9 mouse cellular contexts compared by ENCODE assay signal in the genomic region with DNA sequence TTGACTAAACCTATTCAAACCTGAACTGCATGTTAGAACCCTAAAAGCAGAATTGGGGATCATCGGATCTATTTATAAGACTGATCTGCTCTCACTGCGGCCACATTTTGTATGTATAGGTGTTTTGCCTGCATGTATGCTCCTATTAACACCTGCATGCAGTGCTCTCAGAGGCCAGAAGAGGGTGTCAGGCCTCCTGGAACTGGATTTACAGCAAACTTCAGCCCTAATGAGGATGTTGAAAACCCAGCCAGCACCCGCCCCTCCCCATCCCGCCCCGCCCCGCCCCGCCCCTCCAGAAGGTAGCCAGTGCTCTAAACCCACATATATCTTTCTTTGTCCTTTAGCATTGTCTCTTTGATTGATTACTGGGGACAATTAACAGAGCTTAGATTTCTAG. TPM values are rescaled to one million over a fixed set of nuclear protein-coding genes. Genes with fewer than 3 reads are reported as not detected.
A peak's percentile ranks its signal among the peaks of the same experiment; 100 is the strongest.
DNase-seq lines count a peak whose midpoint lies in the region; ATAC-seq and TF ChIP-seq lines count a peak whose summit lies in the region.
"Had no signal": no experiment of that assay in that cellular context is flagged by ENCODE, and none has a peak within 500 bp of the region (broad histone marks: within the 10 kb centered on the region; RNA-seq: fewer than 3 reads in every experiment).

No protein-coding gene starts in this region.

- no peak for ATAC-seq in heart, embryonic 12.5 days (ENCODE audit: insufficient number of reproducible peaks, low FRiP score)
- ATAC-seq in limb, embryonic 12.5 days (ENCODE audit: insufficient number of reproducible peaks, insufficient read depth, low FRiP score, low TSS enrichment, low read depth), result no peak

- peak; percentile 49 to 66 (median 60) for TF ChIP-seq CTCF in MEL (IDR thresholded peaks at IDR 0.05 in 2 of 3, conservative IDR thresholded peaks at IDR 0.05 in 1 of 3; ENCODE audit: control insufficient read depth in 1 of 3, insufficient read depth in 1 of 3, low read depth in 2 of 3, low read length in 3 of 3, poor library complexity in 1 of 3, severe bottlenecking in 1 of 3)

- no peaks in the 10 kb centered on the region for H3K36me3 ChIP-seq in heart, embryonic 12.5 days
- peaks cover 0 to 8% of the 10 kb centered on the region in 2 experiments; a peak in 2 of 4 replicates for H3K36me3 ChIP-seq in MEL (ENCODE audit: control insufficient read depth in 1 of 2, insufficient read depth in 2 of 2, low read length in 2 of 2)
- no peaks in the 10 kb centered on the region for H3K36me3 ChIP-seq in limb, embryonic 12.5 days
- H3K36me3 ChIP-seq: neural tube, embryonic 13.5 days had no signal

- no peaks in the 10 kb centered on the region for H3K9me3 ChIP-seq in heart, embryonic 12.5 days (replicated peaks)
- H3K9me3 ChIP-seq in MEL (replicated peaks; ENCODE audit: insufficient read depth, low read length), result no peaks in the 10 kb centered on the region
- no peaks in the 10 kb centered on the region for H3K9me3 ChIP-seq in limb, embryonic 12.5 days
- H3K9me3 ChIP-seq: neural tube, embryonic 13.5 days had no signal

- no peak overlapping the region for H3K27ac ChIP-seq in heart, embryonic 12.5 days (ENCODE audit: poor library complexity, severe bottlenecking)
- H3K27ac ChIP-seq in MEL (ENCODE audit: control insufficient read depth, low read depth, low read length), result no peak overlapping the region
- H3K27ac ChIP-seq in limb, embryonic 12.5 days, result no peak overlapping the region
- H3K27ac ChIP-seq: neural tube, embryonic 13.5 days had no signal

- TF ChIP-seq POLR2A in MEL (IDR thresholded peaks at IDR 0.05; ENCODE audit: control insufficient read depth in 1 of 2, insufficient read depth in 1 of 2, low read depth in 1 of 2, low read length in 2 of 2, poor library complexity in 1 of 2), result no peak

- H3K4me2 ChIP-seq in heart, embryonic 12.5 days, result no peak overlapping the region
- H3K4me2 ChIP-seq in limb, embryonic 12.5 days, result peak overlapping the region; percentile 4; the same call in 1 of the 2 replicates
- H3K4me2 ChIP-seq: neural tube, embryonic 13.5 days had no signal

- H3K9ac ChIP-seq in heart, embryonic 12.5 days, result no peak overlapping the region
- no peak overlapping the region for H3K9ac ChIP-seq in MEL (ENCODE audit: control insufficient read depth, low read depth, low read length, poor library complexity, severe bottlenecking)
- H3K9ac ChIP-seq in limb, embryonic 12.5 days (replicated peaks), result no peak overlapping the region
- H3K9ac ChIP-seq: neural tube, embryonic 13.5 days had no signal

- no peak overlapping the region for H3K4me3 ChIP-seq in heart, embryonic 12.5 days
- H3K4me3 ChIP-seq in MEL (ENCODE audit: control insufficient read depth in 1 of 2, insufficient read depth in 1 of 2, low read depth in 2 of 2, low read length in 2 of 2), result peak overlapping the region; percentile 53 to 89
- no peak overlapping the region; the same call in 1 of the 2 replicates for H3K4me3 ChIP-seq in limb, embryonic 12.5 days (replicated peaks)
- H3K4me3 ChIP-seq: neural tube, embryonic 13.5 days had no signal

- H3K79me2 ChIP-seq in MEL (ENCODE audit: control insufficient read depth, insufficient read depth, low read length, poor library complexity), result peaks cover 2% of the 10 kb centered on the region; the same call in 1 of the 2 replicates

- H3K4me1 ChIP-seq in heart, embryonic 12.5 days (replicated peaks), result peaks cover 15% of the 10 kb centered on the region
- peaks cover 8 to 15% of the 10 kb centered on the region in 2 experiments for H3K4me1 ChIP-seq in MEL (ENCODE audit: control insufficient read depth in 1 of 2, insufficient read depth in 2 of 2, low read length in 2 of 2)
- peaks cover 21% of the 10 kb centered on the region for H3K4me1 ChIP-seq in limb, embryonic 12.5 days (replicated peaks)

- no peak for TF ChIP-seq EP300 in MEL (IDR thresholded peaks at IDR 0.05; ENCODE audit: low read depth in 1 of 2, low read length in 2 of 2)

- WGBS in heart, embryonic 12.5 days, result 12% methylated on average over 7 of the region's 7 CpGs
- WGBS in limb, embryonic 12.5 days, result 10% methylated on average over 7 of the region's 7 CpGs

- DNase-seq in heart, adult 18-20 months, result peak; percentile 47 to 58
- peak; percentile 91 for DNase-seq in MEL (ENCODE audit: low read depth, low spot score)
- peak; percentile 33 for DNase-seq in gonadal fat pad, adult 2 months (ENCODE audit: low read depth)
- peak; percentile 75 to 87 for DNase-seq in natural killer cell, adult 2 months (ENCODE audit: low spot score in 2 of 2)
- no peak for DNase-seq in gastrocnemius, postnatal 25 days
- DNase-seq in frontal cortex, adult 2 months (ENCODE audit: extremely low spot score in 1 of 2, low spot score in 1 of 2), result no peak

- TF ChIP-seq RAD21 in MEL (IDR thresholded peaks at IDR 0.05; ENCODE audit: low read depth, low read length), result peak; percentile 15

- peaks cover 86% of the 10 kb centered on the region for H3K27me3 ChIP-seq in heart, embryonic 12.5 days (replicated peaks)
- no peaks in the 10 kb centered on the region for H3K27me3 ChIP-seq in MEL (ENCODE audit: control insufficient read depth in 1 of 2, insufficient read depth in 2 of 2, low read length in 2 of 2)
- H3K27me3 ChIP-seq in limb, embryonic 12.5 days, result peaks cover 79% of the 10 kb centered on the region

TF ChIP-seq in MEL, 35 proteins besides CTCF, POLR2A, EP300 and RAD21 (continues in another document):
- TF ChIP-seq ELF1 (IDR thresholded peaks at IDR 0.05; ENCODE audit: low read depth, low read length) (no peak), MAZ (IDR thresholded peaks at IDR 0.05; ENCODE audit: low read depth, low read length) (no peak; the same call in 1 of the 2 replicates), SMC3 (IDR thresholded peaks at IDR 0.05; ENCODE audit: low read depth, low read length) (peak; percentile 55), MYC (IDR thresholded peaks at IDR 0.05; ENCODE audit: low read depth, low read length) (0 out of 2 replicates have a peak, but pooled peaks have one; percentile 40), RCOR1 (IDR thresholded peaks at IDR 0.05; ENCODE audit: low read depth, low read length) (0 out of 2 replicates have a peak, but pooled peaks have one; percentile 8), MAX (IDR thresholded peaks at IDR 0.05; ENCODE audit: low read length) (peak; percentile 38; the same call in 1 of the 2 replicates)

RNA-seq across cellular contexts. Expression of gene Arhgap9, which starts 2.7 kb away (rescaled TPM):
- 1 to 10 TPM; 4.0 to 5.4 TPM for total RNA-seq in heart, adult 18-20 months (2021)
- polyA plus RNA-seq in heart, embryonic 12.5 days (2016; fragmentation: Nextera tagmentation; extraction: Ambion mirVana), result 0.89 and 1.8 TPM in 2 replicates
- total RNA-seq in MEL (2012; rRNA removed), result 24.4 and 27.7 TPM in 2 replicates
- polyA plus RNA-seq in MEL (2012; ENCODE audit: insufficient read depth in 1 of 2, insufficient read length in 2 of 2, low read depth in 1 of 2, low replicate concordance in 2 of 2, missing spikeins in 1 of 2), result 10 to 100 TPM in 1 of 2 experiments, not detected in 1; 41.1 TPM
- 9.3 and 9.7 TPM in 2 replicates for polyA plus RNA-seq in gonadal fat pad, adult 2 months (2012; rRNA removed)
- 5.7 and 6.5 TPM in 2 replicates for polyA plus RNA-seq in limb, embryonic 12.5 days (2016; fragmentation: Nextera tagmentation; extraction: Ambion mirVana)
- total RNA-seq in gastrocnemius, postnatal 25 days (2021), result 1 to 10 TPM; 1.4 to 1.7 TPM
- 1.1 and 1.3 TPM in 2 replicates for polyA plus RNA-seq in frontal cortex, adult 2 months (2012; rRNA removed)

RNA-seq across cellular contexts. Expression of gene Mars, which starts 12.9 kb away (rescaled TPM):
- 10 to 100 TPM; 43.7 to 44.8 TPM for total RNA-seq in heart, adult 18-20 months (2021)
- polyA plus RNA-seq in heart, embryonic 12.5 days (2016; fragmentation: Nextera tagmentation; extraction: Ambion mirVana), result 107 and 110 TPM in 2 replicates
- 147 and 162 TPM in 2 replicates for total RNA-seq in MEL (2012; rRNA removed)
- 100 to 1,000 TPM in 1 of 2 experiments, not detected in 1; 195 TPM for polyA plus RNA-seq in MEL (2012; ENCODE audit: insufficient read depth in 1 of 2, insufficient read length in 2 of 2, low read depth in 1 of 2, low replicate concordance in 2 of 2, missing spikeins in 1 of 2)
- 55.2 and 64.5 TPM in 2 replicates for polyA plus RNA-seq in gonadal fat pad, adult 2 months (2012; rRNA removed)
- polyA plus RNA-seq in limb, embryonic 12.5 days (2016; fragmentation: Nextera tagmentation; extraction: Ambion mirVana), result 144 and 145 TPM in 2 replicates
- 10 to 100 TPM; 48.3 to 53.5 TPM for total RNA-seq in gastrocnemius, postnatal 25 days (2021)
- polyA plus RNA-seq in frontal cortex, adult 2 months (2012; rRNA removed), result 63.1 and 81.8 TPM in 2 replicates

RNA-seq across cellular contexts. Expression of gene Gli1, which starts 17.3 kb away (rescaled TPM):
- under 1 TPM; 0.82 to 0.87 TPM for total RNA-seq in heart, adult 18-20 months (2021)
- 0.31 and 0.41 TPM in 2 replicates for polyA plus RNA-seq in heart, embryonic 12.5 days (2016; fragmentation: Nextera tagmentation; extraction: Ambion mirVana)
- 1.3 and 1.4 TPM in 2 replicates for total RNA-seq in MEL (2012; rRNA removed)
- 1 to 10 TPM in 1 of 2 experiments, not detected in 1; 8.0 TPM for polyA plus RNA-seq in MEL (2012; ENCODE audit: insufficient read depth in 1 of 2, insufficient read length in 2 of 2, low read depth in 1 of 2, low replicate concordance in 2 of 2, missing spikeins in 1 of 2)
- polyA plus RNA-seq in gonadal fat pad, adult 2 months (2012; rRNA removed), result 15.2 and 18.3 TPM in 2 replicates
- polyA plus RNA-seq in limb, embryonic 12.5 days (2016; fragmentation: Nextera tagmentation; extraction: Ambion mirVana), result 11.0 and 14.2 TPM in 2 replicates
- total RNA-seq in gastrocnemius, postnatal 25 days (2021), result 1 to 10 TPM in 1 of 2 experiments, under 1 TPM in 1; 0.74 to 1.5 TPM
- polyA plus RNA-seq in frontal cortex, adult 2 months (2012; rRNA removed), result 2.0 and 3.2 TPM in 2 replicates

RNA-seq across cellular contexts. Expression of gene Inhbe, which starts 29.7 kb away (rescaled TPM):
- total RNA-seq in heart, adult 18-20 months (2021), result not detected
- not detected in 2 replicates for polyA plus RNA-seq in heart, embryonic 12.5 days (2016; fragmentation: Nextera tagmentation; extraction: Ambion mirVana)
- total RNA-seq in MEL (2012; rRNA removed), result not detected in 2 replicates
- polyA plus RNA-seq in MEL (2012; ENCODE audit: insufficient read depth in 1 of 2, insufficient read length in 2 of 2, low read depth in 1 of 2, low replicate concordance in 2 of 2, missing spikeins in 1 of 2), result under 1 TPM in 1 of 2 experiments, not detected in 1; 0.03 TPM
- 0.01 and 0.03 TPM in 2 replicates for polyA plus RNA-seq in gonadal fat pad, adult 2 months (2012; rRNA removed)
- polyA plus RNA-seq in limb, embryonic 12.5 days (2016; fragmentation: Nextera tagmentation; extraction: Ambion mirVana), result 0.04 and 0.08 TPM in 2 replicates
- total RNA-seq in gastrocnemius, postnatal 25 days (2021), result not detected
- 0.10 and 0.13 TPM in 2 replicates for polyA plus RNA-seq in frontal cortex, adult 2 months (2012; rRNA removed)
- polyA plus RNA-seq: neural tube, embryonic 13.5 days had no signal

RNA-seq across cellular contexts. Expression of gene Mbd6, which starts 35.7 kb away (rescaled TPM):
- total RNA-seq in heart, adult 18-20 months (2021), result 10 to 100 TPM; 16.7 to 20.2 TPM
- polyA plus RNA-seq in heart, embryonic 12.5 days (2016; fragmentation: Nextera tagmentation; extraction: Ambion mirVana), result 13.6 and 14.6 TPM in 2 replicates
- 4.2 and 5.0 TPM in 2 replicates for total RNA-seq in MEL (2012; rRNA removed)
- 10 to 100 TPM in 1 of 2 experiments, not detected in 1; 44.8 TPM for polyA plus RNA-seq in MEL (2012; ENCODE audit: insufficient read depth in 1 of 2, insufficient read length in 2 of 2, low read depth in 1 of 2, low replicate concordance in 2 of 2, missing spikeins in 1 of 2)
- polyA plus RNA-seq in gonadal fat pad, adult 2 months (2012; rRNA removed), result 21.8 and 32.7 TPM in 2 replicates
- 17.2 and 19.8 TPM in 2 replicates for polyA plus RNA-seq in limb, embryonic 12.5 days (2016; fragmentation: Nextera tagmentation; extraction: Ambion mirVana)
- 10 to 100 TPM; 12.7 to 14.3 TPM for total RNA-seq in gastrocnemius, postnatal 25 days (2021)
- polyA plus RNA-seq in frontal cortex, adult 2 months (2012; rRNA removed), result 50.0 and 51.5 TPM in 2 replicates

Comparison
In these comparisons a context has a peak if more than half of its experiments do, and no peak if none do; other contexts are left out.
1. DNase-seq: peak in heart, adult 18-20 months (2 of 2), MEL (single experiment), gonadal fat pad, adult 2 months (single experiment) and natural killer cell, adult 2 months (2 of 2); none in gastrocnemius, postnatal 25 days (single experiment) and frontal cortex, adult 2 months (0 of 2).
2. H3K4me3 ChIP-seq: peak in MEL (2 of 2); none in heart, embryonic 12.5 days (single experiment) and limb, embryonic 12.5 days (single experiment).